Mouse (Mus musculus): ENCODE measurements at regions not wholly inside any gene's neighbourhood (a gene's known extent, or its start where the extent isn't known, plus 50 kb on each side); places are given as distances from the start of the nearest gene placed in this dataset.

- no peak for ATAC-seq
- TF ChIP-seq CTCF (IDR thresholded peaks at IDR 0.05) = no peak
- DNase-seq (ENCODE audit: low read depth, low spot score) = no peak
- ChIA-PET CTCF (no interaction called here), POLR2A (no interaction called here)
- in situ Hi-C loops (cut with MboI; ENCODE audit: low pct_unique_long_range_greater_than_20kb) = no loop called here
- H3K27me3 ChIP-seq = peaks cover 31% of the 10 kb centered on the region
Observed at GRCm38 (mm10) chr8:95979223-95979622, 90.9 kb upstream of the Got2 start.

GRCm38 (mm10) chr8:95974889-95975288 is 86.5 kb upstream of the Got2 start:
- no peak for DNase-seq (ENCODE audit: low read depth, low spot score)
- ChIA-PET POLR2A (no interaction called here), CTCF (no interaction called here)
- ATAC-seq = no peak
- peak; percentile 36 for TF ChIP-seq CTCF (IDR thresholded peaks at IDR 0.05)
- peaks cover 46% of the 10 kb centered on the region for H3K27me3 ChIP-seq
- in situ Hi-C loops (cut with MboI; ENCODE audit: low pct_unique_long_range_greater_than_20kb) = no loop called here

DNA sequence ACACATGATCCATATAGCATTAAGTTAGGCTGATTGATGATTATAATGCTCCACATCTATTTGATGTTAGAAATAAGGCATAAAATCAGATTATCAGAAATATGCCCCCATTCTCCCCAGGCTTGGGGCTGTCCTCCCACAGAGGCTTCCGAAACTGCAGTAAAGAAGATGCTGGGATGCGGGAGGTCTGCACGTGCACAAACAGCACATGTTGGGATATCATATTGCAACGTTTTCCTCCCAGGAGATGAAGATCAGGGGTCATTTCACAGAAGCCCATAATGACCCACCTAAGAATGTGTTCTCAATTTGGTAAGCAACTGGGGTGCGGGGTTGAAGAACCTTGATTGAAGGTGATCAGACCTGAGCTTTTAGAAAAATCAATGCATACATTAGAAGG is 85.9 kb upstream of the Got2 start:
- in situ Hi-C loops (cut with MboI; ENCODE audit: low pct_unique_long_range_greater_than_20kb) = no loop called here
- DNase-seq (ENCODE audit: low read depth, low spot score) = no peak
- POLR2A ChIA-PET = no interaction called here

DNA sequence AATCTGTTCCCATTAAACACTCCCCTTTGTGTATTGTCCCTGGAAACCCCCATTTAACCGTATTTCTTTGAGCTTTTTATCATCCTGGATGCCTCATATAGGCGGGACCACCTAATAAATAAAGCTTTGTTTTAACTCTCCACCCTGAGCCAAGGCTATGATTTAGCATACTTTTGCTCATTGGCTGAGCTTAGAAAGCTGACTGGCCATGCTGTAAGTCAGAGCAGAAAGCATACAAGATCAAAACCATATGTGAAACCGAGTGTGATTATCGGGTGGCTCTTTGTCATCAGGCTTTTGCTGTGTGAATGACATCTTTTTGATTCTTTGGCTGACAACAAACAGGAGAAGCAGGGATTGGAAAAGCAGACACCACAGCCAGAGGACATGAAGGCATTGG is 85.2 kb upstream of the Got2 start:
- TF ChIP-seq CTCF (IDR thresholded peaks at IDR 0.05) = no peak
- in situ Hi-C loops (cut with MboI; ENCODE audit: low pct_unique_long_range_greater_than_20kb) = no loop called here
- CTCF ChIA-PET = no interaction called here
- POLR2A ChIA-PET = no interaction called here
- H3K27me3 ChIP-seq = peaks cover 41% of the 10 kb centered on the region
- ATAC-seq (no peak), DNase-seq (ENCODE audit: low read depth, low spot score) (no peak)

More for the DNA sequence above, 85.9 kb upstream of the Got2 start:
- CTCF ChIA-PET = no interaction called here
- no peak for TF ChIP-seq CTCF (IDR thresholded peaks at IDR 0.05)
- peaks cover 46% of the 10 kb centered on the region for H3K27me3 ChIP-seq
- no peak for ATAC-seq

GRCm38 (mm10) chr8:95968828-95969227 is 80.5 kb upstream of the Got2 start:
- in situ Hi-C loops (cut with MboI; ENCODE audit: low pct_unique_long_range_greater_than_20kb) = no loop called here
- ChIA-PET CTCF (no interaction called here), POLR2A (no interaction called here)
- H3K27me3 ChIP-seq = peaks cover 49% of the 10 kb centered on the region
- ATAC-seq (no peak), DNase-seq (ENCODE audit: low read depth, low spot score) (no peak)
- TF ChIP-seq CTCF (IDR thresholded peaks at IDR 0.05) = no peak

GRCm38 (mm10) chr8:95966430-95966829 is 78.1 kb upstream of the Got2 start:
- ATAC-seq (no peak), DNase-seq (ENCODE audit: low read depth, low spot score) (no peak)
- ChIA-PET CTCF (no interaction called here), POLR2A (no interaction called here)
- in situ Hi-C loops (cut with MboI; ENCODE audit: low pct_unique_long_range_greater_than_20kb) = no loop called here
- TF ChIP-seq CTCF (IDR thresholded peaks at IDR 0.05) = no peak
- H3K27me3 ChIP-seq = peaks cover 45% of the 10 kb centered on the region

GRCm38 (mm10) chr8:95952257-95952656 is 63.9 kb upstream of the Got2 start:
- TF ChIP-seq CTCF (IDR thresholded peaks at IDR 0.05) = no peak

DNA sequence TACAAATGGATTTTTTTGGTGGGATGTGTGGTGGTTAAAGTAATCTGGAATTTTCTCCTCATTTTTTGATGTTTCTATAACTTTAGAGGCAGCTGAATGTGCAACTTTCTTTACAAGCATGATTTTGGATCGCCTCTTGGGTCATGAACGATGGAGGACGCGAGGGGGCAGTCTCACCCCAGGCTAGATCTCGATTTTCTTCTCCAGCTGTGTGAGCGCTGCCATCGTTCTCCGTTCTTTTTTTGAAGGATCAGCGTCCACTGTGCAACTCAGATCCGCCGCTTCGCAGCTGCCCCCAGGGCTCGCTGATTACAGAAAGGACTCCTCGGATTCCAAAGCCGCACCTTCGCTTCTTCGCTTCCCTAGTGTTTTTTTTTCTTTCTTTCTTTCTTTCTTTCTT is 63.4 kb upstream of the Got2 start:
- in situ Hi-C loops (cut with MboI; ENCODE audit: low pct_unique_long_range_greater_than_20kb) = no loop called here
- DNase-seq (ENCODE audit: low read depth, low spot score) = no peak
- peak; percentile 74 for ATAC-seq
- ChIA-PET POLR2A (no interaction called here), CTCF (no interaction called here)
- peaks cover 46% of the 10 kb centered on the region for H3K27me3 ChIP-seq
- TF ChIP-seq CTCF (IDR thresholded peaks at IDR 0.05) = peak; percentile 78

More at GRCm38 (mm10) chr8:95952257-95952656, 63.9 kb upstream of the Got2 start:
- peaks cover 46% of the 10 kb centered on the region for H3K27me3 ChIP-seq
- CTCF ChIA-PET = no interaction called here
- ATAC-seq (no peak), DNase-seq (ENCODE audit: low read depth, low spot score) (no peak)
- POLR2A ChIA-PET = no interaction called here
- in situ Hi-C loops (cut with MboI; ENCODE audit: low pct_unique_long_range_greater_than_20kb) = no loop called here

Measured in Patski (cell line).